Mouse (Mus musculus) hindbrain, embryonic 14.5 days (tissue): ENCODE data around the gene Tiam2. TPM values are rescaled to one million over a fixed set of nuclear protein-coding genes. Genes with fewer than 3 reads are reported as not detected.

ENCODE experiments used
- ATAC-seq: fragments of 200-750 bp; cut with Nextera tagmentation; 2 replicates; pipeline ENCODE4 v1.8.0; 2017; ENCODE audit warnings: moderate number of reproducible peaks, mild to moderate bottlenecking, moderate TSS enrichment, moderate library complexity; ENCODE audit not compliant: low FRiP score
- DNase-seq: peaks from one replicate; pipeline ENCODE4 v3.0.0-alpha.2; 2015; ENCODE audit warnings: low spot score
- H3K27ac ChIP-seq: fragments of 300-500 bp; sonication (generic); 2 replicates; pipeline ENCODE4 v1.5.1; 2014; ENCODE audit warnings: mild to moderate bottlenecking, moderate library complexity
- H3K27me3 ChIP-seq: fragments of 300-500 bp; sonication (generic); 2 replicates; pipeline ENCODE4 v1.6.1; 2014; ENCODE audit warnings: mild to moderate bottlenecking, low read length, mixed read lengths; ENCODE audit not compliant: control insufficient read depth, insufficient read depth
- H3K36me3 ChIP-seq: fragments of 300-500 bp; sonication (generic); replicated peaks from 2 replicates; pipeline ENCODE4 v1.6.1; 2014; ENCODE audit not compliant: control insufficient read depth, insufficient read depth
- H3K4me1 ChIP-seq: fragments of 300-500 bp; sonication (generic); replicated peaks from 2 replicates; pipeline ENCODE4 v1.6.1; 2014; ENCODE audit warnings: antibody characterized with exemption, low read length, mixed read lengths; ENCODE audit not compliant: control insufficient read depth, insufficient read depth
- H3K4me2 ChIP-seq: fragments of 300-500 bp; sonication (generic); replicated peaks from 2 replicates; pipeline ENCODE4 v1.6.1; 2014; ENCODE audit warnings: mild to moderate bottlenecking, moderate library complexity
- H3K4me3 ChIP-seq: fragments of 300-500 bp; sonication (generic); replicated peaks from 2 replicates; pipeline ENCODE4 v1.5.1; 2014; ENCODE audit warnings: mild to moderate bottlenecking, low read length
- H3K9ac ChIP-seq: fragments of 300-500 bp; sonication (generic); 2 replicates; pipeline ENCODE4 v1.6.1; 2014
- H3K9me3 ChIP-seq: fragments of 300-500 bp; sonication (generic); 2 replicates; pipeline ENCODE4 v1.6.1; 2016; ENCODE audit warnings: low read length; ENCODE audit not compliant: control insufficient read depth
- WGBS: fragments of 180-500 bp; shearing (Covaris S2); extraction: QIAGEN DNeasy Blood & Tissue Kit; methylation state at CpG from one replicate; pipeline ENCODE4 v1.1.7; 2014; 5-methylcytosine and 5-hydroxymethylcytosine counted together
- polyA plus RNA-seq: library from polyadenylated mRNA; unstranded; fragments of >200 nt; fragmentation: Nextera tagmentation; extraction: Ambion mirVana; gene quantifications from 2 replicates; pipeline ENCODE4 v1.2.1, GENCODE M21; 2014

Gene Tiam2
- polyA plus RNA-seq, 1 experiment from 2014 or later = 6.3 TPM

DNA sequence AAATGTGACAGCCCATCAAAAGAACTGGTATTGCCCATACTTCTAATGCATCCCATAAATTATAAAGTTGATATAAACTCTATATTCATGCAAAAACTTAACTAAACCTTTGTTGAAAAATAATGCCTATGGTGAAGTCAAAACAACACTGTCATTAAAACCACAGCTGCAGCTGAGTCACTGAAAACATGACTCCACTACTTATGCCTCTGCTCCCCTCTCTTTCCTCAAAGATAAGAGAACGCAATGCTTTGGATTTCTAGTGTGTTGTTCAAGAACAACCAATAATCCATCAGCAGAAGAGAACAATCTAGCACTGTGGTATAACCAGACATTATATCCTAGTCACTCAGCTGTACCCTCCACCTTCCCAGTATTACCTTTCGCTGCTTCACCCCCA is 213.9 kb downstream of the Tiam2 start:
- H3K4me3 ChIP-seq = no peak overlapping the region
- no peaks in the 10 kb centered on the region for H3K9me3 ChIP-seq
- WGBS = 91% methylated on average over 2 of the region's 2 CpGs
- no peak overlapping the region for H3K27ac ChIP-seq
- no peaks in the 10 kb centered on the region for H3K4me1 ChIP-seq
- no peak overlapping the region for H3K9ac ChIP-seq
- DNase-seq (no peak), ATAC-seq (no peak)
- no peak overlapping the region for H3K4me2 ChIP-seq
- H3K36me3 ChIP-seq = peaks cover 17% of the 10 kb centered on the region
- no peaks in the 10 kb centered on the region for H3K27me3 ChIP-seq

DNA sequence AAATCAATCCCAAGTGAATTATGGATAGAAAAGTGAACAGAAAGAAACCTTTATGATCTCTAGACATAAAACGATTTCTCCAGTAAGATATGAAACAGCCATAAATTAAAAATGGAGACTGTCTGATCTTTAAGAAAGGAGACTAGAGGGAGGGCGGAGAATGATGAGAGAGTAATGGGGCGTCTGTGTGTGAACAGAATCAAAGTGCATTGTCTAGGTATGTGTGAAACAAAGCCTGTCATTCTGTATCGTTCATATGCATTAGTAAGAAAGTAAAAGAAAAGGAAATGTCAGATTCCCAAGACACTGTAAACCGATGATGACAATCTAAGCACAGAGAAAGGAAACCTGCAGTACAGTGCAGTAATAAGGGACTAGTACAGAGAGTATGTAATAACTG is 214.7 kb downstream of the Tiam2 start:
- ATAC-seq (no peak), DNase-seq (no peak)
- no peaks in the 10 kb centered on the region for H3K27me3 ChIP-seq
- H3K36me3 ChIP-seq = peaks cover 17% of the 10 kb centered on the region
- H3K4me1 ChIP-seq = no peaks in the 10 kb centered on the region
- WGBS = 87% methylated on average over 5 of the region's 5 CpGs
- no peak overlapping the region for H3K4me2 ChIP-seq
- no peak overlapping the region for H3K9ac ChIP-seq
- no peaks in the 10 kb centered on the region for H3K9me3 ChIP-seq
- H3K4me3 ChIP-seq = no peak overlapping the region
- H3K27ac ChIP-seq = no peak overlapping the region

DNA sequence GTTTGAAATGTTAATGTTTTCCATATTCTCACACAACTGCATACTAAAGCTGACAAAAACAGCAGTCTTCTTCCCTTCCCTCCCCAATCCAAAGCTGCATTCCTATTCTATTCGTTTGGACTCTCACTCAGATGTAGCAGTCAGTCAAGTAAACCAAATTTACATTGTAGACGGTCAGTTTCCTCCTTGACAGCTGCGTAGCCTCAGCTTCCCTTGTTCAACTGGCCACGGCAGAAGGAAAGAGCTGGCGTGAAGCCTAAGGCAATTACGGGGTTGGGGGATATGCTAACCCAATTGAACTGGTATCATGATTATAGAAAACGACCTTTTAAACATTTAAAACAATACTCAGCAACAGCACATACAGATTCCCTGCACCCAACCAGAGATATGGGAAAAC is 221.4 kb downstream of the Tiam2 start:
- Histone ChIP-seq H3K4me2 (no peak overlapping the region), H3K27ac (no peak overlapping the region), H3K36me3 (peaks cover 7% of the 10 kb centered on the region; the same call in 1 of the 2 replicates), H3K27me3 (no peaks in the 10 kb centered on the region), H3K4me3 (no peak overlapping the region), H3K4me1 (no peaks in the 10 kb centered on the region), H3K9ac (no peak overlapping the region), H3K9me3 (no peaks in the 10 kb centered on the region)
- ATAC-seq (no peak), DNase-seq (no peak)
- 67% methylated on average over 7 of the region's 7 CpGs for WGBS

DNA sequence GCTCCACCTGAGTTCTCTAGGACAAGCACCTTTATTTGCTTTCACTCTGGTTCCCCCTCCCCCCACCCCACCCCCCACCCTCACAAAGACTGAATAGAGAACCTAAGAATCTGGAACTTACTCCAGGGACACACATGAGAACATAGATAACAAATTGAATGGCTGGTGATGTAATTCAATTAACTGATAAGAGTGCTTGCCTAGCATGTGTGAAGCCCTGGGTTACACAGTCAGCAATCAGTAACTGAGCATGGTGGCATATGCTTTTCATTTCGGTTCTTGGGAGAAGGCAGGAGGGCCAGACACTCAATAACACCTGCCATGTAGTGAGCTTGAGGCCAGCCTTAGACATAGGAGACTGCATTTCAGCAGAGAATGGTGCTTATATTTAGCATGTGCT is 229.9 kb downstream of the Tiam2 start:
- ATAC-seq (no peak), DNase-seq (no peak)
- Histone ChIP-seq H3K36me3 (0 out of 2 replicates have a peak, but pooled peaks cover 11% of the 10 kb centered on the region), H3K9me3 (no peaks in the 10 kb centered on the region), H3K4me2 (peak overlapping the region; percentile 82; the same call in 1 of the 2 replicates), H3K9ac (no peak overlapping the region), H3K27me3 (no peaks in the 10 kb centered on the region), H3K4me3 (no peak overlapping the region), H3K4me1 (peaks cover 12% of the 10 kb centered on the region), H3K27ac (no peak overlapping the region)
- WGBS = 81% methylated on average over 1 of the region's 1 CpGs

DNA sequence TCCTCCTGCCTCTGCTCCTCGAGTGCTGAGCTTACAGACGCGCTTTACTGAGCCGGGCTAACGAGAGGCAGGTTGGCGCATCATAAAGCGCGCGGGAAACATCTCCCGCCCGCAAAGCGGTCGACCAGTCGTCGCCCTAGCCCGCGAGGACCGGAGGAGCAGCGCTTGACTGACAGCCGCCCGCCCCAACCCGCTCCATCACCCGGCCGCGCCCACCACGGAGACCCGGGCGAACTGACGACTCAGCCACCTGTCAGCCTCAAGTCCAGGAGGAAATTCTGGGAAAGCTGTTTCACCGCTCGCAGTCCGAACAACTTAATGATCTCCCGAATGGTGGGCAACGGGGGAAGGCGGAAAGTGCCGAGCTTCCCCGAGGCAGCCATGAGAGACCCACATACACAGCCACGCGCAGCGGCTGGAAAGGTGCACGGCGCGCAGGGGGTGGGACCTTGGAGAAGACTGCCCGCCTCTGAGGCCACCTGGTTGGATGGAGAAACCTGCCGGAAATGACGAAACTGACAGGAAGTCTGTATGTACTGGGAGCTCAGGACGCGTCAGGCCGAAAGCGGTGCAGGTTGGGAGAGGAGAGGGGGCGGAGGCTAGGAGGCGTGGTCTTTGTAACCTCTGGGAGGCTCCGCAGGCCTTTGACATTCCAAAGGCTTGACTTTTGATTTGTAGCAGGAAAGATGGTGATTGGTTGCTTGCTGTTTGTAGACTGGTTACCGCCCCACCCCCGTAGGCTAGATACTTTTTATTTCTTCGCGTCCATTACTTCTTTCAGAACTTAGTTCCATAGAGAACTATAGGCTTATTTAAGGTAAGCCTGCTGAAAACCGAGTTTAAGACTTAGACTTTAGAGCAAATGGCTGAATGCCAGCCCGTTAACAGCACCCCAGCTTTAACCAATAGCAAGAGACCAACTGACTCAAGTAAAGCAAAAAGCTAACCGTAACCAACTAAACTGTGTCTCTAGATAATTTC is 231.2 kb downstream of the Tiam2 start, which contains the start of gene Tfb1m:
Tfb1m (minus strand) TSS at position 451 of the 981 bp plus-strand sequence.
- DNase-seq = peak; percentile 99
- Histone ChIP-seq H3K9me3 (no peaks in the 10 kb centered on the region), H3K27ac (peak within 1 kb of the TSS; percentile 92), H3K36me3 (0 out of 2 replicates have a peak, but pooled peaks cover 8% of the 10 kb centered on the region), H3K9ac (peak within 1 kb of the TSS; percentile 69), H3K4me1 (peaks cover 12% of the 10 kb centered on the region), H3K4me2 (peak within 1 kb of the TSS; percentile 82), H3K4me3 (peak within 1 kb of the TSS; percentile 64), H3K27me3 (no peaks in the 10 kb centered on the region)
- WGBS = 1% methylated on average over 60 of the region's 60 CpGs
- ATAC-seq = peak; percentile 100

DNA sequence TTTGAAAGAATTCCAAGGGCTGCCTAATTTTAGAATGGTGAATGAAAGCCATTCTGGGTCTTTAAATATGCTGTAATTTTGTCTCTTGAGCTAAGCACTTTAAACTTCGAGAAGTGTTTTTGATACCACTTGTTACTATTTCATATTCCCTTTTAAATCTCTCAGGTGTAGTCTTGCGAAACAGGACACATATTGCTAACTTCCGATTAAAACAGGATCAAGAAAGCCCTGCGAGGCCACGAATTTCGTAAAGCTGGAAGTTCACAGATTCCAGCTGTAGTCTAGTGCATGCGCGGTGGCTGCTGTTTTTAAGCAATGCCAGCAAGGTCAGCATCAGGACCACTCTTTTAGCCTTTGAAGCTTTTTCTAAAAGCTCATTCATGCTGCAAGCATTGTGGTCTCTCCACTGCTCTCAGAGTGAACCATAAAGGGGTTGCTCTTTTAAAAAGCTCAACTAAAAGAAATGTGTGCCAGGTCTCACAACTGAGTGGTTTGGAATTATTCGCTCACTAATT is 232.0 kb downstream of the Tiam2 start:
- 66% methylated on average over 9 of the region's 9 CpGs for WGBS
- Histone ChIP-seq H3K27me3 (no peaks in the 10 kb centered on the region), H3K36me3 (0 out of 2 replicates have a peak, but pooled peaks cover 8% of the 10 kb centered on the region), H3K4me1 (peaks cover 12% of the 10 kb centered on the region), H3K9me3 (no peaks in the 10 kb centered on the region), H3K27ac (peak overlapping the region; percentile 92), H3K4me2 (peak overlapping the region; percentile 82), H3K9ac (peak overlapping the region; percentile 25; the same call in 1 of the 2 replicates), H3K4me3 (peak overlapping the region; percentile 64)
- ATAC-seq = no peak
- no peak for DNase-seq

DNA sequence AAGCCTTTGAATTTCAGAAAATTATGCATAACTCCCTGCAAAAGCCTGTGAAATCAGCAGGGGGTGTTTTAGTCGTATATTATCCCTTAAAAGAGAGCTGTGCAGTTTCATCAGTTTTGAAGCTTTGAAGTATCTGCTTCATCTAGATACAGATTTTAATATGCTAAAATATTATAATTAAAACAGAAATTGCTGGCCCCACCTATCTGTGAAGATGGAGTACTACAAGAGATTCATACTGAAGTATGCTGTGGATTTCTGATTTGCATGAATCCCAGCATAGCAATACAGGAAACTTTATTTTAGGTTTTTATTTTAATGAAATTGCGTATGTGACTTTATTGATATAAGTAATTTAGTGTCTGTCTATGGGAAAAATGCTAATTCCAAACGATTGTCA is 234.2 kb downstream of the Tiam2 start:
- ATAC-seq (no peak), DNase-seq (peak; percentile 49)
- Histone ChIP-seq H3K4me2 (no peak overlapping the region), H3K4me1 (peaks cover 12% of the 10 kb centered on the region), H3K27ac (no peak overlapping the region), H3K4me3 (no peak overlapping the region), H3K9ac (no peak overlapping the region), H3K9me3 (no peaks in the 10 kb centered on the region), H3K27me3 (no peaks in the 10 kb centered on the region), H3K36me3 (no peaks in the 10 kb centered on the region)
- 74% methylated on average over 3 of the region's 3 CpGs for WGBS

DNA sequence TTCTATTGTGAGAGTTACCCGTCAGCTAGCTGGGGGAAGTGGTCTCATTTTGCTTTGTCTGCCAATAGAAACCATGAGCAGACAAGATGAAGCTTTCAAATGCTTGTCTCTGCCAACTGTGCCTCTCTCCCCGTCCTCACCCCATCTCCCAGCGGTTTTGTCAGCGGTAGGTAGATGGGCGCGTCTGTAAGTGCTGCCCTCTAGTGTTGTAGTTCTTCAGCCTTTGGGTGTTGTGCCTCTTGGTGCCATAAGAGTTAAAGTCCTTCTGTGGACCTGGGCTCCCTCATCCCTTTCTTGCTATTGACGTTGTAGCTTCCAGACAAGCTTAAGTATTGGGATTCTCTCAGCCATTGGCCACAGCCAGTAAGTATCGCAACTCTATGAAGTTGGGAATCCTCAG is 236.0 kb downstream of the Tiam2 start:
- H3K4me1 ChIP-seq = 0 out of 2 replicates have a peak, but pooled peaks cover 4% of the 10 kb centered on the region
- no peaks in the 10 kb centered on the region for H3K36me3 ChIP-seq
- no peak overlapping the region for H3K9ac ChIP-seq
- H3K9me3 ChIP-seq = no peaks in the 10 kb centered on the region
- no peak overlapping the region for H3K27ac ChIP-seq
- 59% methylated on average over 8 of the region's 8 CpGs for WGBS
- no peak overlapping the region for H3K4me2 ChIP-seq
- no peak overlapping the region for H3K4me3 ChIP-seq
- no peak for ATAC-seq
- DNase-seq = no peak
- H3K27me3 ChIP-seq = no peaks in the 10 kb centered on the region

DNA sequence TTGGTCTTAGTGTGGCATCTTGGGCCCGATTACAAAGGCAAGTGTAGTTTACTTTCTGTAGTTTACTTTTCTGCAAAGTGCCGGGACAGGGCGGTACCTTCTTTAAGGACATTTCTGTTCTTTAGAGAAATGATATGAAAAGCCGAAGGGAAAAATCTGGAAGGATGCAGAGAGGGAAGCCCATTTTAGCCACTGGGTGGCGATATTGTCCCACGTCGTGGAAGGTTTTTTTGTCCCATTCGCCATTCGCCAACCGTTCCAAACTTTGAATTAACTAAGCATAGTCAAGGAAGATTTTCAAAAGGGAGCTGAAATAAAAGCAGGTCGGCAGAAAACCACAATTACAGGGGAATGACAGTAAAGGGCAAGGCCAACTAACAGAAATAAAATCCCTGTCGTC is 244.5 kb downstream of the Tiam2 start:
- no peaks in the 10 kb centered on the region for H3K4me1 ChIP-seq
- no peaks in the 10 kb centered on the region for H3K27me3 ChIP-seq
- H3K27ac ChIP-seq = no peak overlapping the region
- ATAC-seq = no peak
- 0 out of 2 replicates have a peak overlapping the region, but pooled peaks have one; percentile 3 for H3K4me2 ChIP-seq
- H3K9me3 ChIP-seq = no peaks in the 10 kb centered on the region
- no peak overlapping the region for H3K9ac ChIP-seq
- 5% methylated on average over 12 of the region's 12 CpGs for WGBS
- H3K4me3 ChIP-seq = no peak overlapping the region
- no peaks in the 10 kb centered on the region for H3K36me3 ChIP-seq
- peak; percentile 92 for DNase-seq
